Mouse (Mus musculus) intestine, postnatal 0 days (tissue): ENCODE data around the gene Stx8. TPM values are rescaled to one million over a fixed set of nuclear protein-coding genes. Genes with fewer than 3 reads are reported as not detected.

Source experiments
- ATAC-seq: fragments of 200-750 bp; cut with Nextera tagmentation; 2 replicates; pipeline ENCODE4 v1.8.0; 2017; ENCODE audit warnings: mild to moderate bottlenecking, moderate TSS enrichment, moderate library complexity
- H3K27ac ChIP-seq: fragments of 300-500 bp; sonication (generic); 2 replicates; pipeline ENCODE4 v1.5.1; 2014; ENCODE audit warnings: mild to moderate bottlenecking, low read depth, low read length, moderate library complexity
- H3K27me3 ChIP-seq: fragments of 300-500 bp; sonication (generic); replicated peaks from 2 replicates; pipeline ENCODE4 v1.6.1; 2014; ENCODE audit warnings: low read length, mixed read lengths; ENCODE audit not compliant: control insufficient read depth, insufficient read depth
- H3K36me3 ChIP-seq: fragments of 300-500 bp; sonication (generic); 2 replicates; pipeline ENCODE4 v1.6.1; 2014; ENCODE audit warnings: mild to moderate bottlenecking, moderate library complexity; ENCODE audit not compliant: control insufficient read depth, insufficient read depth
- H3K4me1 ChIP-seq: fragments of 300-500 bp; sonication (generic); replicated peaks from 2 replicates; pipeline ENCODE4 v1.6.1; 2014; ENCODE audit warnings: antibody characterized with exemption, low read length, mixed read lengths; ENCODE audit not compliant: control insufficient read depth, insufficient read depth
- H3K4me2 ChIP-seq: fragments of 300-500 bp; sonication (generic); replicated peaks from 2 replicates; pipeline ENCODE4 v1.6.1; 2014; ENCODE audit warnings: low read depth, mild to moderate bottlenecking, moderate library complexity
- H3K4me3 ChIP-seq: fragments of 300-500 bp; sonication (generic); 2 replicates; pipeline ENCODE4 v1.5.1; 2014; ENCODE audit warnings: low read depth, low read length
- H3K9ac ChIP-seq: fragments of 300-500 bp; sonication (generic); 2 replicates; pipeline ENCODE4 v1.6.1; 2014; ENCODE audit warnings: mild to moderate bottlenecking, low read depth, low read length
- H3K9me3 ChIP-seq: fragments of 300-500 bp; sonication (generic); 2 replicates; pipeline ENCODE4 v1.6.1; 2016; ENCODE audit warnings: mixed run types; ENCODE audit not compliant: control insufficient read depth
- CTCF ChIP-seq: sonication (generic); IDR thresholded peaks from 2 replicates; pipeline ENCODE4 v1.5.1; 2016; ENCODE audit warnings: low read depth, mild to moderate bottlenecking, control low read depth, antibody characterized with exemption, moderate library complexity
- WGBS: fragments of 180-500 bp; shearing (Covaris S2); extraction: QIAGEN DNeasy Blood & Tissue Kit; methylation state at CpG from one replicate; pipeline ENCODE4 v1.1.7; 2014; 5-methylcytosine and 5-hydroxymethylcytosine counted together
- polyA plus RNA-seq: library from polyadenylated mRNA; unstranded; fragments of >200 nt; fragmentation: Nextera tagmentation; extraction: Ambion mirVana; gene quantifications from 2 replicates; pipeline ENCODE4 v1.2.1, GENCODE M21; 2015

The Stx8 gene
- polyA plus RNA-seq, 1 experiment from 2014 or later: 79.1 TPM

GRCm38 (mm10) chr11:68196566-68196965 lies 230.6 kb downstream of the Stx8 start:
- Histone ChIP-seq H3K27ac (no peak overlapping the region), H3K9me3 (no peaks in the 10 kb centered on the region), H3K4me3 (no peak overlapping the region), H3K27me3 (no peaks in the 10 kb centered on the region), H3K4me2 (no peak overlapping the region), H3K4me1 (peaks cover 4% of the 10 kb centered on the region; the same call in 1 of the 2 replicates), H3K9ac (no peak overlapping the region), H3K36me3 (0 out of 2 replicates have a peak, but pooled peaks cover 6% of the 10 kb centered on the region)
- no peak for ATAC-seq
- 70% methylated on average over 6 of the region's 6 CpGs for WGBS
- TF ChIP-seq CTCF: no peak

- no peak overlapping the region for H3K9ac ChIP-seq
Measured at GRCm38 (mm10) chr11:68197471-68197870, 231.5 kb downstream of the Stx8 start.

DNA sequence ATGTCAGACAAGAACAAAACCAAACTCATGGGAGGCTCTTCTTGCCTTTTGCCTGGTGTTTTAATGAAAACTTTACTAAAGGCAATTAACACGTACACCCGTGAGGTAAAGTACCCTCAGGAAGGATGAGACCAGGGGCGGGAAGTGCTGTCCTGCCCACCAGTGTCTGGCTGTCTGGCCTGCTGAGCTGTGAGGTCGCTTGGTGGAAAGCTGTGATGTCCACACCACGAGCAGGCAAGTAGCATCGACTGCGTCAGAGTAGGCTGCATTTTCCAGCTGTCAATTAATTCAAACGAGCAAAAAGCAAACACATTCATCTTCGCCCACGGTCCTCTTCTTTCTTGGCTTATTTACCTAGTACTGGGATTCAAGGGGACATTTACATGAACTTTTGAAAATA lies 232.7 kb downstream of the Stx8 start:
- no peaks in the 10 kb centered on the region for H3K9me3 ChIP-seq
- H3K27me3 ChIP-seq: no peaks in the 10 kb centered on the region
- no peak overlapping the region for H3K4me3 ChIP-seq
- no peak overlapping the region for H3K9ac ChIP-seq
- no peak overlapping the region for H3K27ac ChIP-seq
- no peak overlapping the region for H3K4me2 ChIP-seq
- TF ChIP-seq CTCF: no peak
- 69% methylated on average over 10 of the region's 10 CpGs for WGBS
- no peak for ATAC-seq
- 0 out of 2 replicates have a peak, but pooled peaks cover 5% of the 10 kb centered on the region for H3K36me3 ChIP-seq
- H3K4me1 ChIP-seq: peaks cover 4% of the 10 kb centered on the region; the same call in 1 of the 2 replicates

More at GRCm38 (mm10) chr11:68197471-68197870, 231.5 kb downstream of the Stx8 start:
- Histone ChIP-seq H3K27me3 (no peaks in the 10 kb centered on the region), H3K4me3 (no peak overlapping the region), H3K4me1 (peaks cover 4% of the 10 kb centered on the region; the same call in 1 of the 2 replicates), H3K4me2 (no peak overlapping the region), H3K36me3 (0 out of 2 replicates have a peak, but pooled peaks cover 6% of the 10 kb centered on the region), H3K27ac (no peak overlapping the region), H3K9me3 (no peaks in the 10 kb centered on the region)
- no peak for ATAC-seq
- no peak for TF ChIP-seq CTCF
- 91% methylated on average over 11 of the region's 11 CpGs for WGBS

- no peak overlapping the region for H3K9ac ChIP-seq
- H3K27ac ChIP-seq: no peak overlapping the region
- H3K4me2 ChIP-seq: no peak overlapping the region
- WGBS: 78% methylated on average over 8 of the region's 8 CpGs
- TF ChIP-seq CTCF: no peak
- H3K9me3 ChIP-seq: no peaks in the 10 kb centered on the region
- no peak overlapping the region for H3K4me3 ChIP-seq
- 0 out of 2 replicates have a peak, but pooled peaks cover under 1% of the 10 kb centered on the region for H3K36me3 ChIP-seq
- no peak for ATAC-seq
- H3K27me3 ChIP-seq: no peaks in the 10 kb centered on the region
- peaks cover 4% of the 10 kb centered on the region; the same call in 1 of the 2 replicates for H3K4me1 ChIP-seq
Measured at GRCm38 (mm10) chr11:68199103-68199502, 233.1 kb downstream of the Stx8 start.

- no peaks in the 10 kb centered on the region for H3K9me3 ChIP-seq
- H3K4me3 ChIP-seq: no peak overlapping the region
- 34% methylated on average over 10 of the region's 10 CpGs for WGBS
- H3K27ac ChIP-seq: no peak overlapping the region
- H3K27me3 ChIP-seq: no peaks in the 10 kb centered on the region
- ATAC-seq: no peak
- H3K9ac ChIP-seq: no peak overlapping the region
- TF ChIP-seq CTCF: no peak
- no peaks in the 10 kb centered on the region for H3K36me3 ChIP-seq
- H3K4me1 ChIP-seq: peaks cover 4% of the 10 kb centered on the region; the same call in 1 of the 2 replicates
- no peak overlapping the region for H3K4me2 ChIP-seq
Measured at GRCm38 (mm10) chr11:68199801-68200423, 233.9 kb downstream of the Stx8 start.

DNA sequence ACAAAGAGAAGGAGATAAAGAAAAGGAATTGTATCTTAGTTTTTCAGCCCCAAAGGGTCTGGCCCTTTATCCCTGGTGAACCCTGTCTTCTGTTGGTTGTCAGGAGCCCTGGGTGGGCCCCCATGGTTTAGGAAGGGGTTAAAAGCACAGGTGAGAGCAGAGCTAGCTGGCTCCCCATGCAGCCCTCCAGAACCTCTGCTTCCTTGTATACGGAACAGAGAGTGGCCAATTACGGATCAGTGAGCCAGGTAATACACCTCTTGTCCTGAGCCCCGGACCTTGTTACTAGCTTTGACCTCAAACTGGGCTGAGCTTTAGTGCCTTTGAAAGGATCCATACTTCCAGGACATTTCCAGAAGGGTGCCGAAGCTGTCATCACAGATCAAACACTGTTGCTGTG lies 234.5 kb downstream of the Stx8 start:
- no peak for ATAC-seq
- H3K9me3 ChIP-seq: no peaks in the 10 kb centered on the region
- no peak for TF ChIP-seq CTCF
- H3K4me1 ChIP-seq: peaks cover 4% of the 10 kb centered on the region; the same call in 1 of the 2 replicates
- no peak overlapping the region for H3K4me3 ChIP-seq
- H3K36me3 ChIP-seq: no peaks in the 10 kb centered on the region
- WGBS: 78% methylated on average over 4 of the region's 4 CpGs
- H3K4me2 ChIP-seq: no peak overlapping the region
- H3K27ac ChIP-seq: no peak overlapping the region
- no peaks in the 10 kb centered on the region for H3K27me3 ChIP-seq
- H3K9ac ChIP-seq: no peak overlapping the region
